Mouse (Mus musculus) bone marrow, adult 2 months (tissue): ENCODE data around the gene Trpm8.

Experiments used
- CTCF ChIP-seq: fragments of 200-500 bp; IDR thresholded peaks from 2 replicates; pipeline ENCODE4 v1.5.1; 2011; ENCODE audit warnings: low read length, control low read depth; ENCODE audit not compliant: control insufficient read depth, insufficient read depth
- POLR2A ChIP-seq: fragments of 200-500 bp; IDR thresholded peaks from 2 replicates; pipeline ENCODE4 v1.6.1; 2011; ENCODE audit warnings: low read depth, mild to moderate bottlenecking, control low read depth, low read length, borderline replicate concordance; ENCODE audit not compliant: control insufficient read depth

DNA sequence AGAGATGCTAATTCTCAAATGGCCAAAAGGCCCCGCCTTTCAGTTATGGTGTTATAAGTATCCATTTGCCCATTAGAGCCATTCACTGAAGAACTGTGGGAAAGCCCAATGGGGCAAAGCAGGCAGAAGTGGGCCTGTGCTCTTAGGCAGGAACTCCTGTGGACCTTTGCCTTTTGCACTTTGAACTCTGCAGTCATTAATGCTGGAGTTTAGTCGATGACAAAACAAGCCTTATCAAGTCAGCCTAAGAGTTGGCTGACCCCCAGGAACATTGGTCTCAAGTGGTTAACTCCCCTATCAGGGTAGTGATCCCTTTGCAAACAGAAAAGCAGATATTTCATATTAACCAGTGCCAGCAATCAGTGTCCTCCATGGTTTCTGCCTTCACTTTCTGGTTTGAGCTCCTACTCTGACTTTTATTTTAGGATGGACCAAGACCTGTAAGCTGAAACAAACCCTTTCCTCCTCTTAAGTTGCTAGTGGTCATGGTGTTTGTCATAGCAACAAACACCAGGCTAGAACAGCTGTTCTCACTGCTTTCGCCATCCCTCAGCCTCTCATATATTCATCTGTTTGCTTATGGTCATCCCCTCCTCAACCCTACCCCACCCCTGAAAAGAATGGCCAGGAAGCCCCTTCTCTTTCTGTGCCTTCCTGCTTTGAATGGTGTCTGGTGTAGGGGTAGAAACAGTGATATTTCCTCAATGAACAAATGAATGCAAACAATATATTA is 10.8 kb downstream of the Trpm8 start:
- TF ChIP-seq CTCF: no peak
- TF ChIP-seq POLR2A: no peak
